Mouse (Mus musculus): Measurements from ENCODE around the gene Ntn5.

DNA sequence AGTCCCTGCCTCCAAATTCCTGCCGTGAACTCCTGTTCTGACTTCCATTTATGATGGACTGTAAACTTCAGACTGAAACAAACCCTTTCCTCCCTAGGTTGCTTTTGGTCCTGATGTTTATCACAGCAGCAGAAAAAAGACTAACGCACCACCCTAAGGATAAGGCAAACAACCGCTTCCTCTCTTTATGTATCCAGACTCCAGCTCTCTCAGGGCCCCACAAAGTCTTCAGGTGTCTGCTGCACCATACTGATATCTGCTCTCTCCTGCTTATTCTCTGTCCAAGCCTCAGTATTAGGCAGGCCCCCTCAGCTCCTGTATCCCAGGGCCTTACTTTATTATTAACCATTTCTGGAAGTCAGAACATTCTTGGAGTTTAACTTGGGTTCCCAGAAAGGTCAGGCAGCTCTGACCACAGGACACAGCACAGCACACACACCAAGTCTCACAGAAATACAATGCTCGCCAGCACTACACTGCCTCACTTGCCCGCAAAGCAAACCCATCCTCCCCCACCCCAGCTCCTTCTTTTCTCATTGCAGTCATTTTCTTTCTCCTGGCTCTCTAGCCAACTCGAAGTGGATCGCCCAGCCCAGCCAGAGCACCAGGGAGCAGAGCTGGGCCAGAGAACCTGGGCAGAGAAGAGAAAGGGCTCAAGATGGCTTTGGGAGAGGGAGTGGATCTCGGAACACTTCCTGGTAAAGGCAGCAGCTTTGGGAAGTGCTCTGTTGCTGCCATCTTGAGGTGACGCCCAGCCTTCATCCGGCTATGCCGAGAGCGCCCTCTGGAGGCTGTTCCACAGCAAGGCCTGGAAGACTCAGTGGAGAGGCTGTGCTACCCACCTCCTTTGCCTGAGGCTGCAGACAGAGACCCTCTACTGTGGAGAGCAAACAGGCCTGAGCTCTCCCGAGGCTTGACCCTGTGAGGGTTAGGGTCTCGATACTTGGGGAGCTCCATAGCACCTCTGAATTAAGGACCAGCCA, 1.4 kb upstream of the Ntn5 start:
- TF ChIP-seq MAFK (IDR thresholded peaks at IDR 0.05; ENCODE audit: insufficient read depth, low read depth, low read length) (no peak), ZNF384 (IDR thresholded peaks at IDR 0.05; ENCODE audit: low read depth, low read length) (no peak), HCFC1 (IDR thresholded peaks at IDR 0.05; ENCODE audit: borderline replicate concordance, insufficient read depth, low read length) (peak; percentile 43; the same call in 1 of the 2 replicates), CHD2 (IDR thresholded peaks at IDR 0.05; ENCODE audit: low read depth, low read length) (no peak)
